Mouse (Mus musculus): ENCODE data around the gene Nxpe3.
A peak's percentile ranks its signal among the peaks of the same experiment; 100 is the strongest.

Nxpe3 gene

DNA sequence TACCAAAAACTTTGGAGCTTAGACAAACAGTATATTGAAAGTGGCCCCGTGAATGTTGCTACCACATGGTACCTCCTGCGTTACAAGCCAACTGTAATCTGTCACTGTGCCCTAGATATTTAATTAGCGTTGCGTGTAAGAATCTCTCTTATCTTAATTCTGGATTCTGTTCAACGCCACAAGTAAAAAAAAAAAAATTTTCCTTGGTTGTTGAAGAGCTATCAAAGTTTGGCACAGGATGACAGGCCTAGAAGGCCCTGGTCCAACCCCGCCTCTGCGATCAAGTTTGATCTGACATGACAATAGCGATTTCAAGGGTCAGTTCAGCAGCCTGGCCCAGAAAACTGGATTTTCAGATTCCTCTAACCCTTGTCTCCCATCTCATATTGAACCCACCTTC, 62.5 kb downstream of the Nxpe3 start:
- no peak for DNase-seq

DNA sequence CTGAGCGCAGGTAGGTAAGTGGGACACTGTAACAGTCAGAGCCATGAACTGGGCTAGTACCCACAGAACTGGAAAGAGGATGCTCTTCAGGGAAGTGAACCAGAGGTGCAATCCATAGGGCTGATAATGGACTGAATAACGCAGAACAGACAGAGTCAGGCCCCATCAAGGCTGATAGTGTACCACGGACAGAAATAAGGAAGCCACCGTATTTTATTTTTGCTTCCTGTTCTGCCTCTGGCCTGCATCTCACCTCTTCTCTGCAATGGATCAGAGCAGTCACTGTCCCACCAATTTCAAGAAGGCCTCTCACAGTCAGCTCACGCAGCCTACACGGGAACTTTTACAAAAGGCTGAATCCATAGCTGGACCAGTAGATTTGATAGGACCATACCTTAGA, 63.0 kb downstream of the Nxpe3 start:
- DNase-seq, result no peak

DNA sequence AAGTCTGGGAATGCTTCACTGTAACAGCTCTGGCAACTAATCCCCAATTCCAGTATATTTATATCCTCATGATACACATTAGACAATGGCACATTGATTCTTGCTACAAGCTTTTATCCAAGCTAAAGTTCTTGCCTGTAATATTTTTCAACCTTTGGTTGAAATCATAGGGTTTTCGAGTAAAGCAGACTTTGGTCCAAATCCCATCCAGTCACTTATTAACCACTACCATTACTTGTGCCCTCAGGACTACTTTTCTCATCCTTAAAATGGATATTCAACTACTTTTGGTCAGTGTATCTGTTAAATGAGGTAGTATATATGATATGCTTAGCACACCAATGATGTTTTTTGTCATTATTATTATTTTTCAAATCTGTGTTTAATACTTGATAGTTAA, 63.6 kb downstream of the Nxpe3 start:
- DNase-seq, result no peak

DNA sequence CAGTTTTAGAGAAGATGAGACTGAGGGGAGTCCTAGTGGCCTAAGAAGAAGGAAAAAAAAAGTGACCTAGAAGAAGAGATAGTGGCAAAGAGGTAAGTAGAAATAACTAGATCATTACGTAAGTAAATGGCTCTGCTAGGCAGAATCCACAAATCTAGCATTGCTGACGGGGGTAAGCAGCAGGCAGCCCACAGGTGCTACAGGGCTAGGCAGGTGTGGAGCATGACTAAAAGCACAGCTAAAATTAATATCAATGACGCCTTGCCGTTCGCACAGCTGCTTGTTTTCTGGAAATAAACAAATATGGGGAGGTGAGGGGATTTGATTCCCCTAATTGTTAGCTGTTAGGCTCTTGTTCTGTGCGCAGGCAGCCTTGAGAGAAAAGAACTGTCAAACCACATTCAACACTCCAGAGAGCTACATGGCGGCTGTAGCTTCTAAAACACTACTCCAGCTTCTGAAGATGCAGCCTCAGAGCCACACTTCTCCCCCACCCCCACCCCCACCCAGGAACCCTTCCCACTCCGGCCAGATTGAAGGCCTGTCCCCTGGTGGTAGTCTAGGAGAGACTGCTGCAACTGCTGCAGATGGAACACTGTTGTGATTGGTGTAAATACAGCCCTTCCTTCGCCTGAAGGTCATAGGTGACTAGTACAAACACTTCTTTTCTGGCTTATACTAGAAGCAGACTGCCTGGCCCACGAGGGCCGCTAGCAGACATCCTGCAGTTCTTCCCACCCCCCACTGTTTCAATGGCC, 71.5 kb downstream of the Nxpe3 start:
- DNase-seq, result no peak

DNA sequence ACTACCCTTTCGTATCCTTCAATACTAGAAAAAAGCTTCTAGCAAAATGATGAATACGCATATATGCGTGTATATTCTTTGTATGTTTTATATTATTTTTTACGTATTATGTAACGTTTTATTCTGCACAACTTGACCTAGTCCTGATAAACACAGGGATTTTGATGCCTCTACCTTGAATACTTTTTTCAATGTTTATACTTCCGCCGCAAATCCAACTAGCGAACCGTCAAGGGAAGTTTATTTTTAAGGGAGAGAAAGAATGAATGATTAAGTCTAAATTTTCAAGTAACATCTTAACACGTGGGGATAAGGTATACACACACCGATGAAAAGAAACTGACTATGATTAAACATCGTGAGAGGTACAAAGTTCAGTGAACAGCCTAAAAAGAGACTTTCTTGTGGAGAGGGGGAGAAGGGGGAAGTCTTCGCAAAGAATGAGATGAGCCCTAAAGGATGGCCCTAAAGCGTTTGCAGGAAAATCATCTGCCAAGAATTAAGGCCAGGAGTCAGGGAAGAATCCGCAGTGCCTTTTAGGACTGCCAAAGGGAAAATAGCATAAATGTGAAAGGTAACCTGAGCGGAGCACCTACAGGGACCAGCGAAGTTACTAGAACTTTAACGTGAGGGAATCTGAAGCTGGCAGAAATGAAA, 72.2 kb downstream of the Nxpe3 start:
- no peak for DNase-seq

DNA sequence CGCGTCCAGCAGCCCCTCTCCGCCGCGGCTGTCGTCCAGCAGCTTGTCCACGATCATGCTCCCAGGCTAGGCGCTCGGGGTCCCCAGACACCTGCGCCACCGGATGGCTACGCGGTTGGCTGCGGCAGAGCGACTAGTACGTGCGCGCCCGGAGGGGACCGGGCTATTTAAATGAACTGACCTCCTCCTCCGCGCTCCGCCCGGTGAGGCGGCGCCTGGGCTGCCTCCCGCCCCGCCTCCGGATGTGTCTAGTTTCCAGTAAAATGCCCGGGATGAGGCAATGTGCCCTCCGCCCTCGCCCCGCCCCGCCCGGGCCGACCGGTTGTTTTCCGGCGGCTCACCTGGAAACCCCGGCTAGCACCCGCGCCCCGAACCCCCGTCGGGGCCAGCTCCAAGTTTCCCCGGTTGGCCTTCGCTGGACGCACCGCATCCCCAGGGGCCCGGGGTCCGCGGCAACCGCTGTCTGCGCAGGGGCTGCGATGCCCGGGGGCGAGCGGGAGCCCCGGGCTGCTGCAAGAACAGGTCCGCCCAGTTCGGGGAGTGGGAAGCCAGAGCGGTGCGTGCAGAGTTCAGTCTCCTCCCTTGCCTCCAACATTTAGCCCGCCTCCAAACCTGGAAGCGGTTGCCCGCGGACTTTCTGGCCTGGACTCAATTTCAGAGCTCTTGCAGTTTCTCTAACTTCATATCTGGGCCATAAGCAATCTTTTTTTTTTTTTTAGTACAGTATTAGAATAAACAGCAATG, 72.9 kb downstream of the Nxpe3 start:
- DNase-seq, result peak; percentile 86 to 90

DNA sequence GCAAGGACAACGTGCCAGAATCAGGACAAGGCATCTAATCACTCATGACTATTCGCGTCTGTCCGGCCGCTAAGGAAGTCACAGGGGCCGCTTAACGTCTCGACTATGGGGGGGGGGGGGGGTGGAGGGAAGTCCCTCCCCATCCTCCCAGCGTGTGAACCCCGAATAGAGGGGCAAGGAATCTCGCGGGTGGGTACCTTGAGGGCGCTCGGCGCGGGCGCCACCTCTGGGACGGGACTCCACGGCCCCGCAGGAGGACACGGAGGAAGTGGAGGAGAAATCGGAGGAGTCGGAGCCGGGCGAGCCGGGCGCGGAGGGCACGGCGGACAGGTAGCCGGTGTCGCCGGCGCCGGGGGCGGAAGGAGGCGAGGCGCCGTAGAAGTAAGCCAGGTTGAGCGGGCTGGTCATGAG, 73.5 kb downstream of the Nxpe3 start:
- DNase-seq, result no peak

DNA sequence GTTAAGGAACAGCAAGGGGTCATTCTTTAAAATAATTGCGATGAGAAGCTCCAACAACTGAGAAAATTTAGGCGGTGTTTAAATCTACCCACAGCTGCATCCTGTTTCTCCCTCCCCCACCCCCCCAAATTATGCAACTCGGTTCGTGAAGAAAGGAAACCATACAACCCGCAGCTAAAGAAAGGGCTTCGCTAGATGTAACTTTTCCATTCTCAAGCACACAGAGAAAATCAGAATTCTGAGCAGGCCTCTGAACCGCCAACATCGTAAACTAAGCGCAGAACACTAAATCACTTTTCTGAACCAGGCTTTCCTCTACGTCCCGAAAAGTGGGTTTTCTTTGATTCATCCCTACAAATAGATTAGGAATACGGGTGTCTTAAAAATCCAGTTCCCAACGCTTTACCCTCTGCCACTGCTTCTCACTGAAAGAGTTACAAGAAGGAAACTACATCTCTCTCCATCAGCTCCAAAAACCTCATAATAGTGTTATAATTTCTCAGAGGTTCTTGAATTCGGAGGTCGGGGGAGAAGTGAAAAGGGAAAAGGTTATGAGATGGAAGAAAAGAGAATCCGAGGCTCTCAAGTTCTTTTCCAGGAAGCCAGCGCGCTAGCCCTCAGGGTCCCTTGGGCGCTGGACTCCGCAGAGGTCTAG, 74.0 kb downstream of the Nxpe3 start:
- DNase-seq, result peak in 1 of 2 experiments; percentile 33

DNA sequence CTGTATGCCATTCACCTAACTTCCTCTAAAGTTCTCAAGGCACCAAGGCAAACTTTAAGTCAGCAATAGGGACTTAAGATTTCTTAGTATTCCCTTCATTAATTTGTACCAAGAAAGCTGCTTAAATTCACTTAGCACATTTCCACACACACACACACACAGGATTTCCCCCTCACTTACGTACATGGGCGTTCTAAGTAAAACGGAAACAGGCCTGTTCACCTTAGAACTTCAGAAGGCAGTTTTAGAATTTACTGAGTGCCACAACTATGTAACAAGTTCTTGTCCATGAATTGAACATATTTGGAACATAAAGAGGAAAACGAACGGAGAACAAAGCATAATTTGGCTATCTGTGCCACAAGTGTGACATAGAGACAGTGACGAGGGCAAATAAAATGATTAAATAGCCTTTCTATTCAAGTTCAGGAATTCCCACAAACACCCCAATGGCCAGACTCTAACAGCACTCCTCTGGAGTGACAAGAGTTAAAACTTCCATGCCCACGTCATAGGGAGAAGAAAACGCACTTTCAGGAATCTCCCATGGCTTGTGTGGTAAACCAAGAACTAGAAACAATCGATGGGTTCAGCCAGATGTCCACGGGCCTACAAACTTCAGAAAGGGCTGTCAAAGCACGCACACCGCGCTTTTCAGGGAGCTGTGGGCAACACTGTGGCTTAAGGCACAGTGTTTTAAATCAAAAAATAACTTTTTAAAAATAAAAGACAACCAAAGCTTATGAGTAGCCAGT, 74.7 kb downstream of the Nxpe3 start:
- no peak for DNase-seq

DNA sequence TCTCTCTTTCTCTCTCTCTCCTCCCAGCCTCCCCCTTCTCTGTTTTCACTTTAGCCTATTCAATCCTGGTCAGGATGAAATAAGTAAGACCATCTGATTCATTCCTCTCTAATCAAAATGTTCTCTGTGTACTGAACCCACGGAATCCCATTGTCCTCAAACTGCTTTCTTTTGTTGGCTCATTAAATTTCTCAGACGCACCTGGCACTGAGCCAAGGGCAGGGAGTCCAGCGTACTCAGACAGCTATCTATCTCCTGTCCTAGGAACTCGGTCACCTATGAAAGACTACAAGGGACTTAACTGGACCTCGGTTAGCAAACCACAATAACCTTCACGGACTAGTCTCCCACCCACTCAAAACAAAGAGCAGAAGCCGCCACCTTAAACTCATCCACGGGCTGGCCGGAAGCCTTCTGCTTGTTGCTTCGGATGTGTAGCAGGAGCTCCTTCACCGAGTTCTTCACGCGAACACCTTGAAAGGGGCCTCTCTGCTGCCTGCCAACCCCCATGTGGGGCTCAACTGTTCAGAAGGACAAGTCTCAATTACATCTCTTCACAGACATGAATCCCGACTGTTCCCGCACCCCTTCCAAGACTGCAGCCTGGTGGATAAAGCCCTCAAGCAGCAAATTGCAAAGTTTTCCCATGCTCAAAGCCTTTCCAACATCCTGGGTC, 75.8 kb downstream of the Nxpe3 start:
- peak in 1 of 2 experiments; percentile 25 for DNase-seq

DNA sequence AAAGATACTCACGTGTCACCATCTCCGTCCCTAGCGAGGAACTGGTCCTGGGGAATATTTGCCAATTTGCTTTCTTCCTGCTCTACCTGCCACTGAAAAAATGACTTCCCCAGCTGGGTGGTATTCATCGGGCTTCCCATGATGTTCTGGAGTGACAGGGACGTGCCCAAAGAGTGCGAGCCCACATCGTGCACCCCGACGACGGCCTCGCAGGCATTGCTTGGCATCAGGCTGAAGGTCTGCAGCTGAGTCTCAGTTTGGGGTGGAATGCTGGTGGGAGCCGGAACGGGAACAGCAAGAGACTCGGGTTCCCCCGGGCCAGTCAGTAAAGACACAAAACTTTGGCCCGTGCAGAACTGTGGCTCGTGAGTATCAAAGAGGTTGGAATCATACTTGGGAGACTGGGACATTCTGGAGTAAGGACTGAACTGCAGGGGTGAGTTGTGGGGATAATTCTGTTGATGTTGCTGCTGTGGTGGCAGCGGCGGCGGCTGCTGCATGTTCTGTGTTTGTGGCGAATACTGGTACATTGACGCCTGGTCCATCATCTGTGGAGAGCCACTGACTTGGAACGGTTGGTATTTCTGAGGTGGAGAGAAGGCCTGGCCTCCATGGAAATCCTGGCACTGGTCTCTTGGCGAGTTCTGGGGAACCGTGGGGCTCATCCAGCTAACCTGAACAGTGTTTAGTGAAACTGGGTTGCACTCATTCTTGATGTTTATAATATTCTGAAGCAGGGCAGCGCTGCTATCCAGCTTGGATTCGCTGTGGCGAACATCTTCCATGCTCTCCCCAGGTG, 77.2 kb downstream of the Nxpe3 start:
- no peak for DNase-seq

DNA sequence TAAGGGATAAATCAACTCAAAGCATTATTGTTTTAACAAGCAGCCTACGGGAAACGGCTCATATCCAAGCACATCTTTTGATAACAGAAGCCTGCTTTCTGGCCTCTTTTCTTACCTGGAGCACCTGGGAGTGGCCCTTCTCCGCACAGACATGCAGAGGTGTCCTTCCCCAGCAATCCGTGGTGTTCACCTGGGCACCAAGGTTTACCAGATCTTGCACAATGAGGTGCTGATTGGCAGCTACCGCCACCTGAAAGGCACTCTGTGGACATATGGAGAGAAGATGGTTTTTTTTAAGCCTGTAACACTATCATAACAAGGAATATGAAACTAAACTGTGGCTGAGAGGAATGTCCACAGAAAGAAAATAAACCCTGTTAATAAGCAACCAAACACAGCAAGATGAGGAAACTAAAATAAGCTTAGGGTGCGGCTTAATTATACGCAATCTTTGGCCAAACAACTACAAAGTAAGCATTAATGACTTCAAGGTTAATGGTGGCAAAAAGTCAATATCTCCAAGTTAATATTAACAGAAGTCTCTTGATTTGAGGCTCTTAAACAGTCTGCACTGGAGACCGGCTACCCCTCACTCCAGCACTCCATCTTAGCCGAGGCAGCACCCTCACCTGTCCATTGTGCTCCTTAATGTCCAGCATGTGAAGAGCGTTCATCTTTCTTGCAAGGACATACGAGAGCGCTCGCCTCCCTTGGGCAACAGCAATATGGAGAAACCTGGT, 78.7 kb downstream of the Nxpe3 start:
- DNase-seq, result no peak

DNA sequence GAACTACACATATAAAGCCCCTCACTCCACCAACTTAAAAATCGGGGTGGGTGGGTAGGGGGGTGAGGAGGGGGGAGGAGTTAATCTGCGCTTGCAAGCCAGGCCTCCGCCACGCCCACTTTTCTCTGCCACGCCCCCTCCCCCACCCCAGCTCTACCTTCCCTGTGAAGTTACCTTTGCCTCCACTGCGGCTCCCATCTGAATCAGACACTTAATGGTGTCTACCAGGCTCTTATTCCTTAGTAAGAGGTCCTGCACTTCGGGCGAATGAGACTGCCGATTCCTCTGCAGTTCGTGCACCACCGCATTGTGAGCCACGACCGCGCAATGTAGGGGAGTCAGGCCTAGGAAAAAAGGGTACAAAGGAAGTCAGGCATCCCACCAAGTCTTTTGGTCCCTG, 79.6 kb downstream of the Nxpe3 start:
- no peak for DNase-seq

DNA sequence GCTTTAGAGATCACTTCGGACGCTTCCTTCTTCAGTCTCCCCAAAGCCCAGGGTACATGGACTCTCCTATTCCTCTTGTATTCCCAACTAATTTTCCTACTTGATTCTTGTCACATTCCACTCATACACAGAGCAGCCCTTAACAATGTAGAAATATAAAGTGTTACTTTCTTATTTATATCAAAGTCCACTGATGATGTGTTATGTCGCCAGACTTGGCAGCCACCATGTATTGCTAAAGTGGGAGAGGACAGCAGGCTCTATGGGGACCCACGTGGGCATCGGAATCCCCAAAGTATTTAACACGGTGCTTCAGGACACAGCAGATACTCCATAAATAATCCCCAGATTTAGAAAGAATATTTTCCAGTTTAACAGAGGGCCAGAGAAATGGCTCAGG, 80.4 kb downstream of the Nxpe3 start:
- no peak for DNase-seq

DNA sequence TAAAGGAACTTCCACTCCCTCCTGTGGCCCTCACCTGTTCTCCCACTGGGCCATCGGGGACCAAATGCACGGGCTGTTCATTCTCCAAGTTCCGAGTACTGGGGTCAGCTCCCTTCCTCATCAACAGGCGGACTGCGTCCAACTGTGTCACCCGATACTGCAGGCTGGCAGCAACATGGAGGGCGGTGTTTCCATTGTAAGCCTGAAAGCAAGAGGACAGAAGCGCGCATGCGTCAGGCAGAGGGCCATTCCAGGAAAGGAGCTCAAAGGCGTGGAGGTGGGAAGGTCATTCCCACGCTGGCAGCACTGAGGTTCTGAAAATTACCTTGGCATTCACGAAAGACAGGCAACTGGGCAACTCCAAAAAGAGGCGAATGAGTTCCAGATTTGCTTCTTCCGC, 81.2 kb downstream of the Nxpe3 start:
- no peak for DNase-seq

DNA sequence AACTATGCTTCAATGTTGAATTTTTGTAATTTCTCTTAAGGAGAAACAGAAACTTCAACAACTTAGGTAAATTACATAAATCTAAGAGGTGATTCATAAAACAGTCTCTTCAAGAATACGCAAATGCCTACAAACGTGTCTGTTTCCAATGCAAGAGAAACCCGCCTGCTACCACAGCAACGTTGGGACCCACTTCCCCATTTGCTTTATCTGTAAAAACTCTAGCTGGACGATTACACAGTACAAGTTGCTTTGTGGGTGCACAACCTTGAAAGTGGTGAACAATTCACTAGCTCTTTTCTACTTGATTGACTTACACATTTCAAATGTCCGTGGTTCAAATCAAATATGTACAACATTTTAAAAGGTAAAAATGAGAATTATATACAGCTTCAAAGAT, 83.3 kb downstream of the Nxpe3 start:
- no peak for DNase-seq

DNA sequence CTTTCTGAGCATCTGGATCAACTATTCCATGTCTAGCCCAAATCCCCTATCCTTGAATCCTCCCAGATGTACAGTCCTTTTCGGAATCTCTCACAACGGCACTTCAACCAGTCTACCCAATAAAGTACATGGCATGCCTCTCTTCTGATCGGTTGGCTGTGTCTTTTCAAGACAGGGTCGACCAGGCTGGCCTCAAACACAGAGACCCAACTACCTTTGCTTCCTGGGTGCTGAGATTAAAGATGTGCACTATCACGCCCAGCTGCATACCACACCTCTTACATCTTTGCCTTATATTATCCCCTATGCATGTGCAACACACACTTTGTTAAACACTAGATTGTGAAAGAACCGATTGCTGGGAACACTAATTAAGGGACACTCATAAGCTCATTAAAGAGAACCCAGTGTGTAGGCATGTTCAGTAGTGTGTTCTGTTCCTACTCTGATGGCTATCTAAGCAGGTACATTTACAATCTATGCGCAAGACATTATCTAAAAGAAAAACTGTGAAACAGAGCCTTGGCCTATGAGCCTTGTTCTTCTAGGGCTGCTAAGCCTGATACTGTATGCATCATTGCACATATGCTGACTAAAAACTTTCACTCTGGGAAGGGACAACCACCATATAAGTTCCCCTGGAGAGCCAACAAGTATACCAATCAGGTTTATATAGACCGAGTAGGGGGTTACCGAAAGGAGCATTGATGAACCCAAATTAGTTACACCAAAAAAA, 85.1 kb downstream of the Nxpe3 start:
- no peak for DNase-seq

DNA sequence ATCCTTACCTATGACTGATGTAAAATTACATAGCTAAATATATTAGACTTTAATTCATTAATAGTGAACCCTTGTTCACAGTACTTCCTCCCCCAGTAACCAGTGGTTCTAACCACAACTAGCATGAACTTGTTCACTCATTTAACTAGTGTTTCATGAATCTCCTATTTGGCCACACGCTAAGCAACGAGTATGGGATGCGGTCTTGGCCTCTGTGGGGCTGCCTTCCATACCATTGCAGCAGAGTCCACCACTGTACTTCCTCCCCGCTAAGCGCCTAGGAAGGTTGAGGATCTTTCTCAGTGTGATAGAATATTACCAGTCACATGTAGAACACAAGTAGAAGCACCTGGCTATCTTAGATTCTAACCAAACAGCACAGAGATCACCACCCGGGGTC, 85.7 kb downstream of the Nxpe3 start:
- no peak for DNase-seq

DNA sequence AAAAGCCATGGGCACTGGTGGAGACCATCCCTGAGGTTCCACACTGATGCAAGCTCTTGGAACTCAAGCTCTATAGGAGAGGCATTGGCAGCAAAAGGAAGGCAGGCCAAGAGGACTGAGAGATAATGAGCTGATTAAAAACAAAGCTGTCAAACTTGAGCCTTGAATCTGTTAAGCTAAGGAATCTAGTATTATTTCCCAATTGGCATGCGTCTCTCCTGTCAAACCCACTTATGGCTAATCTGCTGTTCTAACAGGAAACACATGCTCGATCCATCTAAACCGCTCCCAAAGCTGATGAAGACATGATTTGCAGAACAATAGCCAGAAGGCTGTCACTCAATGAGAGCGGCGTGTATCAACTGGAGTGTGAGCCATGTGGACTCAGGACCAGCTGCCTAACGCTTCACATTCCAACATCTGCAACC, 87.6 kb downstream of the Nxpe3 start:
- DNase-seq, result no peak

DNA sequence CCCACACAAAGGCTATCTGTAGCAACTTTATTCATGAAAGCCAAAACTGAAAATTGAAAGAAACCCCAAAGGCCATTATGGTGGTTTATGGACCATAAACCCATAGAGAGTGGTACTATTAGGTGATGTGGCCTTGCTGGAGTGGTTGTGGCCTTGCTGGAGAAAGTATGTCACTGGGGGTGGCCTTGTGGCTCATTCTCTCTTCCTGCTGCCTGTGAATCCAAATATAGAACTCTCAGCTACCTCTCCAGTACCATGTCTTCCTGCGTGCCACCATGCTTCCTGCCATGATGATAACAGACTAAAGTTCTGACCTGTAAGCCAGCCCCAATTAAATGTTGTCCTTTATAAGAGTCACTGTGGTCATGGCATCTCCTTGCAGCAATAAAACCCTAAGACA, 90.3 kb downstream of the Nxpe3 start:
- DNase-seq, result no peak

Measured in thymus, adult 18-20 months (tissue).